Mouse (Mus musculus): ENCODE measurements at regions not wholly inside any gene's neighbourhood (a gene's known extent, or its start where the extent isn't known, plus 50 kb on each side); places are given as distances from the start of the nearest gene placed in this dataset.

DNA sequence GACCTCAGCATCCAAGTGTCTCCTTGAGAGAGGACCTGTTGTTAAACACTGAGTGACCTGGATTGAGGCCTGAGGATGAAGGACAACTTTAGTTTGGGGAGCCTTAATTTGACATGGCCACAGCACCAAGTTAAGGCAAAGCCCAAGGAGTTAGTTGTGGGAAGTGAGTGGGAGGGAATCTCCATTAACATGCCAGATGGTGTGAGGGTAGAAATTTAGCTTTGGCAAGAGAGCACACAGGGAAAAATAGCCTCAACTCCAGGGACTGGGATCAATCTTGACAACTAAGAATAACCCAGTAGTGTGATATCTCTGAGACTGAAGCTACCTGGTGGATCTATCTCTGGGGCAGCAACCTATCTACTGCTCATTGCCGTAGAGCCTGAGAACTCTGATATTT, 105.4 kb downstream of the Ahr start:
- no peak for DNase-seq

DNA sequence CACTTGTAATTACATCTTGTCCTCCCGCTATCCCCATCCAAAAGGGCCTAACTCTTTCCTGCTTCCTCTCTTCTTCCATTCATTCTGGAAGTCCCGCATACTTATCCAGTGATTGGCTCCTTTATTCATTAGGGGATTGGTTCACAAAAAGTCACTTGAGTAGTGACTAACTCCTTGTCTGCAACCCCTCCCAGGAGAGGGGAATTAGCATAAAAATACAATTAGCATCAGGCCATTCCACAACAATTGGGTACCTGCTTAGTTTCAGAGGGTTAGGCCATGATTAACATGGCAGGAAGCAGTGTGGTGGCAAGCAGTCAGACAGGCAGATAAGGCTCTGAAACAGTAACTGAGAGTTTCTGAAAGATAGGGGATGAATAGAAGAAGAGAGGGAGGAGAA, 115.6 kb downstream of the Ahr start:
- DNase-seq: no peak

DNA sequence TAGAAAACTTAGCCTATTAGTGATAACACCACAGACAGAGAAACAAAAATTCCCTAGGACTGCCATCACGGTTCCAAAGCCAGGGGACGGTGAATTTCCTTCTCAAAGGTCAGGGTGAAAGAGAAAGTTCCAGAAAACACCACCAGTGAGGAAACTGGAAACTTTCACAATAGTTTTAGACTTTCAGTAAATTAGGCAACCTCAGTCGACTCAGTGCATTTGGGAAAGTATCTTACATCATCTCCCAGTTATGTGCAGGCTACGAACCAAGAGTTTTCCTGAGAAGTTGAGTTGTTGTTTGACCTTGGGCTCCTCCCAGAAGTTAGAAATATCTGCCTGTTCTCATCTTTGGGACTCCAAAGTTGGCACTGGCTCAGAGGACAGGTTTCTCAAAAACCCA, 116.9 kb downstream of the Ahr start:
- DNase-seq: no peak

DNA sequence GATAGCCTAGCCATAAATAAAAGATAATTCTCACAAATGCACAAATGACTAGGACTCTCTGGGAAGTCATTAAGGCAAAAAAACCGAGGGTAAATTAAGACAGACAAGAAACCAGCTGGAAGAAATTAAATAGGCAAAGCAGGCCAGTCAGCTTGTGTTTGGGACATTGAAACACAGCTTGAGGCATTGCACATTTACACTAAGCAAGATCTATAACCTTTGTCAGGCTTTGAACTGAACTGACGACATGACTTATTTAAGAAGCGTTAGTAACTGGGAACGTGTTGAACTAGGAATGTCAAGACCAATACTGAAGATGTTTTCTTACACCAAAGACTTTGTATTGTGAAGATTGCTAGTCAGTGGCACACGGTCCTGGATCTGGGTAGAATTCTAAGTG, 118.3 kb downstream of the Ahr start:
- DNase-seq: no peak

DNA sequence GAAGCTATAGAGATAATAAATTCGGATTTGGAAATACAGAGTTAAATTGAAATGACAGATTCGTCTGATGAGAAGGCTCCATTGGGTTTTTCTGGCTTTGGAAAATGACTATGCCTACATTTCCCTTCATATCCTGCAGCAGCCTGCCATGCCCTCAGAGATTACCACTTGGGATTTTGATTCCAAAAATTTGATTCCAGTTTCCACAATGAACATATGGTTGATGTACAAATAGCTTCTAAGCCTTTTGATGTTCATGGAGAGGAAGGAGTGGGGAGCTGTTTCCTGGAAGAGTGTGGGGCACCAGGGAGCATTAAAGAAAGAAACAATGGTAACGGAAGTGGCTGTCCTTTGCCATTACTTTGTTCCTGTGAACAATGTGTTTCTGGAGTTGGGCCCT, 122.1 kb downstream of the Ahr start:
- DNase-seq: no peak

DNA sequence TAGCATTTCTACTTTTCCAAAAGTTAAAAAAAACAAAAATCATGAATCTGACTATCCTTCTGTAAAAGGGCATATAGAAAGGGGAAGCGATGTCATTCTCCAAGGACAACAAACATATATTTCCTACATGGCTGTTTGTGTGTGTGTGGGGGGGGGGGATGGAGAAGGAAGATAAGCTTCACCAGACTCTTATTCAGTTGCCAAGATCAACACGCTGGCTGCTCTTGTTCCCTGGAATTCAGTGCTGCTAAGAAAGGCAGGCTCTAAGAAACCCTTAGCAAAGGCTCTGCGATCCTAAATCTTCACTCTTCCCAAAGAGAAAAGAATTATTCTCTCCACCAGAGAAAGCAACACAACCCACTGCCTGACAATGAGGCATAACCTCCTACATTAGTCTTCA, 126.4 kb downstream of the Ahr start:
- no peak for DNase-seq

DNA sequence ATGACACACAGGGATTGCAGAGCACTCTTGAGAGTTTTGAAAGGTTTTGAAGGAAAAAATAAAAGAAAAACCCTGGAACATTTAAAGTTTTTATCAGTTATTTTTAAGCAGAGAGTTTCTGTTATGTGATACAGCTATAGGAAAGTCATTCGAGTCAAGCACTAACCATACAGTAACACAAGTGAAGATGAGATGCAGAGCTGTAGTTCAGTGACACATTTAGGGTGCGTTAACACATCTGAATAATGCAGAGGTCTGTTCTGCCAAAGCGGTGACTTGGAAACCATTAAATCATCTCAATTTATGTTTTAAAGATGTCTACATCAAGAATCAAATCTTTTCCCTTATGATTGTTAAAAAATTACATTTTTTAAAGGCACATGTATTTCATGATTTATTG, 126.8 kb downstream of the Ahr start:
- no peak for DNase-seq

DNA sequence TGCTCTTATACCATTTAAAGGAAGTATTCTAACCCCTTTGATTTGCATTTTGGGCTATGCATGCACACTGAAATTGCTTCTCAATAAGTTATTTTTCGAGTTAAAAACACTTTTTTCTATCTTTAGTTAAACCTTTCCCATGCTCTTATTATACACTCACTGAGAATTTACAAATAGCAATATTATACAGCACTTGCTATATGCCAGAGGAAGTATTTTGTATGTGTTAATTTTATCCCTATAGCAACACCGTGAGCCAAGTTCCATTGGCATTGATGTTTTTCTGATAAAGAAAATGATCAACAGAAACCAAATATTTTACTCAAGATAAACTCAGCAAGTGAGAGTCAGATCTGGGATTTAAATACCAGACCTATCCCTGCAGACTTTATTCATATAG, 133.0 kb downstream of the Ahr start:
- DNase-seq: no peak

DNA sequence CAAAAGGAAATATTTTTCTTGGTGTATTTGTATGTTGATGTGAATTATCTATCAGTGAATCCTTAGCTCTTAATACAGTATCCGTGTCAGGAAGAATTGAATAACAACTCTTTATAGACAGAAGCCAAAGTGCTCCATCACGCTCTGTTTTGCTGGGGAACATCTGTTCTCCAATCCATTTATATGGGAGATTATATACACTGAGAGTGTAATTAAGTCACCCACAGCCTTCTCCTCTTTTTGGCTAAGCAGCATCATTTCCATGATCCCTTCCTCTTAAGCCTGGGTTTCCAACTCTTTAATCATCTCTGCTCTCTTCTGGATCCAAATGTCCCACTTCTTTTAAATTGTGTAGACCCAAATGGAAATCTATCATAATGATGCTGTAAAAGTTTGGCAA, 133.6 kb downstream of the Ahr start:
- no peak for DNase-seq

DNA sequence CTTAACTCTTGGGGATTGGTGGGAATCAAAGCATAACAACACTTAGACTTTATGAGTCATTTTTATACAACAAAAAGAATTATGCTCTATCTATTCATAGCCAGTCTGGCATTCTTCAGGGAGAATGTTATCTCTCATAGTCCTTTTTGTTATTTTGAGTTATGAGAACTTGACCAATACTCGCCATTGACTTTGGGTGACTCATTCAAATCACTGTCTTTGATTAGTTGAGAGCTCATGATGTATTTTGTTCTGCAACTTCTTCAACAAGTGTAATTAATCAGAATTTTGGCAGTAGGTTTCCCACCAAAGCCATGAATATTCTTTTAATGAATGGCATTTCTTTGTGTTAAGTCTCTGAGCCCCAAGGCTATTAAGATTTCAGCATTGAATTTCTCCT, 139.6 kb downstream of the Ahr start:
- DNase-seq: no peak

DNA sequence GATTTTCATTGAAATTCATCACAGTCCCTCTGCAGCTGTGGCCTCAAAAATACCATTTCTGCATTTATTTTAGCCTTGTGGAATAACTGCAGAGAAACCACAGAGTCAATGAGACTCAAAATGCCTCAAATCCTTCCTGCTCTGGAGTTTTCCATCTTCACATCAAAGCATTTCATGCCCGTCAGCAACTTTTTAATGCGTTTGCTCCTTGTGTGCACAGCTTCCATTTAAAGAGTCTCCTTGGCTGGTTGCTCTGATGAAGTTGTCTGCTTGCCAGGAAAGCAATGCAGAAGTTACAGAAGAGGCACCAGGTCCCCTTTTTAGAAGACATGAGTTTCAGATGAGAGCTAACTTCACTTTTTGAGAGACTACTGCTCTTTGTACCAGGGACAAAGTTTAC, 142.7 kb downstream of the Ahr start:
- no peak for DNase-seq

DNA sequence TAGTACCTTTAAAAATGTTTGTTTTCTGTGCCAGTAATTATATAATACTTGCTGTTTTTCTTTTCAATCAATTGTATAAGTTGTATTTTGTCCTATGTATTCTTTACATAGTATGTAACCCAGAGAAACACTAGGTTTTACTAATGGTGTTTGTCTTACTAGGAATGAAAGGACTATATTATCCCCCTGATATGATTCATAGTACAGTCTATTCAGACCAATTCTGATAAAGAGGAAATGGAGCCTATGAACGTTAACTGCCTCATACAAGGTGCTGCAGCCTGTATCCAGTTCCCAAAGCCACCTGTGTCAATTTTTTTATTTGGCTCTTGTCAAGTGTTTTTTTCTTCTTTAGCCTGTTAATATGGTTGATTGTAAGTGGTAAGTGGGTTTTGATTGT, 144.6 kb downstream of the Ahr start:
- no peak for DNase-seq

DNA sequence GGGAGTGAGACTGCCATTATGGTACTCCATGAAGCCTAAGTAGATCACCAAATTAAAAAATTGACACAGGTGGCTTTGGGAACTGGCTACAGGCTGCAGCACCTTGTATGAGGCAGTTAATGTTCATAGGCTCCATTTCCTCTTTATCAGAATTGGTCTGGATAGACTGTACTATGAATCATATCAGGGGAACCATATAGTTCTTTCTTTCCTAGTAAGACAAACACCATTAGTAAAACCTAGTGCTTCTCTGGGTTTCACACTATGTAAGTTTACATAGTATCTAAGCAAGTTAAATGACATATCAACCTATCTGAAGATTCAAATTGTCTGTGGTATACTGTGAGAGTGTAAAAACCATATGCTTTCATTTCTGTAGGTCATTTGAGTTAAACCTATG, 145.0 kb downstream of the Ahr start:
- DNase-seq: no peak

DNA sequence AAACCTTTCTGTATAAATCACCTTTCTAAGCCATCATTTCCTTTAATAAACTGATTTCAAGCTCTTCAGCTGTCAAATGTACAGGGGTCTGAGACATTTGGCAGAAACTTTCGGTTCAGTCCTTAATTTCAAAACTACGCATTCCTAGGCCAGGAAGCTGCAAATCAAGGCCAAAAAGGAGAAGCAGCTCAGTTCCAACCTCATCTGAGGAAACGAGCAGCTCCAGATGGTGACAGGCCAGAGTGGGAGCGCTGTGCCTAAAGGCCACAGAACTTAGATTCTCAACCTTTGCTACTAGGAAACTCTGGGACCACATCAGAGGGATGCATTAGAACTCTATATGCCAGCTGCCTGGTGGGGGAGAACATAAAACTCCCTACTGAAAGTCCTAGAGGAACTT, 150.6 kb downstream of the Ahr start:
- no peak for DNase-seq

DNA sequence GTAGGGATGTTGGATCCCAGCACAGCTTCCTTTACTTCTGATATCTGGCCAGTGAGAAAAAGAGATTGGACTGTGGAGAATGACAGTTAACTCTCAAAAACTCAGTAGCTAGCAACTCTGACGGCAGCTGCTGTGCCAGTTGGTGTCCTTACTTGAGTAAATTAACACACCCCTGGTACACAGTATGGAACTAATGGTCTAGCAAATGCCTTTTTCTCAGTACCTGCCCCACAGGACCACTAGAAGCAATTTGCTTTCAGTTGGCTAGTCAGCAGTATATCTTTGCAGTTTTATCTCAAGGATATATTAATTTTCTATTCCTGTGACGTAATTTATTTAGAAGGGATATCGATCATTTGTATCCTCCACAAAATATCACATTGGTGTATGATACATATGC, 157.6 kb downstream of the Ahr start:
- DNase-seq: no peak

DNA sequence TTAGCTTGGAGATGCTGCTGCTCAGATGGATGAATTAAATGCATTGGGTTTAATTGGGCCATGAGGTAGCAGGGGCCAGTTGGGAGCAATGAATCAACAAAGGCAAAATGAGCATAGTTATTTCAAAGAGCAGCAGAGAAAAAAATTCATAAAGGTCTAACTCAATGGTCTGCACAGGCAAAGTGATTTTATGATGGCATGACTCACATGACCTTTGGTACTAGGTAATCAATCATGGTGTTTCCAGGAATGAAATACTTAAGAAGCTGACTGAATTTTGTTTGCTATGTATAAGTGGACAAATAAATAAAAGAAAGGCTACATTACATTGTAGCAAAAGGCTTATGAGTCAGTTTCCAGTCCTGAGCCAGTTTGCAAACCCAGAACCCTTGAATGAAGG, 158.5 kb downstream of the Ahr start:
- DNase-seq: no peak

DNA sequence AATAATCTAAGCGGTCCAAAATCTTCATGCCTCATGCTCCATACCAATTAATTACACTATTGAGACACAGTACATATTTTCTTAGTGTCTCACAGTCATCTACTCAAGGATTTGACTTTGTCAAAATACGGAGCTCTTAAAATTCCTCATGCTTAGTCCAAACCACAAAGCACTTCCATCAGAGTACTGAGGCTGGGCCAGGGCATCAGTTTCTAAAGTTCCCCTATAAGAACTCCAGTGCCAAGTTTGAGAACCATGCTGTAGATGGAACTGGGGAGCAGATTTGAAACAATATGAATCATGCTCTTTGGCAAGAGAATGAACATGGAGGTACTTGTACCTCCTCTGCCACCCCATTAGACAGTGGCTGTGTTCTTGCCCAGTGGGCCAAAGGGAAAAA, 176.9 kb downstream of the Ahr start:
- DNase-seq: no peak

DNA sequence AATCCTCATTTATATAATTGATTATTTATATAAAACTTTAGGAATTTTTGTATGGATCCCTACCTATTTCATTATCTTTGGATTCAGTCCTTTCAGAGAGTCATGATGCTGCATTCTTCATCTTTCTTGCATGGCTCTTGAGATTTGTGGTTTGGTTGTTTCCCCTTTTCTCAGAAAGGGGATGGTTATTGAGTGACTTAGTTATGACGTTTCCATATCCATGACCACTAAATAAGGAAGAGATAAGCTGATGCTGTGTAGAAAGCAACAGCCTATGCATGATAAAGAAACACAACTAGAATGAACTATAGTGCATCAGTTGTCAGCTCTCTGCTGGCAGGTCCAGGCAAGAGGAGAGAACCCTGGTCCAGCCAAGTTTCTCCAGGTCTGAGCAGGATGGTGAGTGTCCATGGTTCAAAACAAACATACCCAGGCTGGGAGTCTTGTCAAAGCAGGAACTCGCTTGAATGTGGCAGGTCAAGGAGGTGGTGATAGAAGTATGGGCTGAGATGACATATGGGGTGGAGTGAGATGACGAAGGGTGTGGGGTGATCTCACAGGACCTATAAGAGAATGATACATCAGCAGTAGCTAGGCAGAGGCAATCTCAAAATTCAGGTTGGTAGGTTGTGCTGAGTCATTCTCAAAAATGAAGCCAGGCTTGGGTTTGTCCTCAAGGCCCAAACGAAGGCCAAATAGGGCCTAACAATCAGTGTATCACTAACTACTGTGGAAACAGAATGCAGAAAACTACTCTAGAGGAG, 196.5 kb downstream of the Ahr start:
- DNase-seq: no peak

DNA sequence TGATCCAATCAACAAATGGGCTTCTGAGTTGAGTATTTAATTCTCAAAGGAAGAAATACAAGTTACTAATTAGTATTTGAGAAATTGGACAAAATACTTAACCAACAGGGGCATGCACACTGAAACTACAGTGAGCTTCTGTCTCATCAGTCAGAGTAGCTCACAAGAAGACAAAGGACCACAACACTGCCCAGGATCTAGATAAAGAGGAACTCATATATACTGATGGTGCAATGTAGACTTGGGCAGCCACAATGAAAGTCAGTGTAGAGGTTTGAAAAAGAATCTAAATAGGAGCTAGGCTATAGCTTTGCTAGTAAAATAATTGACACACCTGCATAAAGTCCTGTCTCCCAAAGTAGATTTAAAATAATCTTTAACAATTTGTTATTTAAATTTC, 198.5 kb downstream of the Ahr start:
- no peak for DNase-seq

DNA sequence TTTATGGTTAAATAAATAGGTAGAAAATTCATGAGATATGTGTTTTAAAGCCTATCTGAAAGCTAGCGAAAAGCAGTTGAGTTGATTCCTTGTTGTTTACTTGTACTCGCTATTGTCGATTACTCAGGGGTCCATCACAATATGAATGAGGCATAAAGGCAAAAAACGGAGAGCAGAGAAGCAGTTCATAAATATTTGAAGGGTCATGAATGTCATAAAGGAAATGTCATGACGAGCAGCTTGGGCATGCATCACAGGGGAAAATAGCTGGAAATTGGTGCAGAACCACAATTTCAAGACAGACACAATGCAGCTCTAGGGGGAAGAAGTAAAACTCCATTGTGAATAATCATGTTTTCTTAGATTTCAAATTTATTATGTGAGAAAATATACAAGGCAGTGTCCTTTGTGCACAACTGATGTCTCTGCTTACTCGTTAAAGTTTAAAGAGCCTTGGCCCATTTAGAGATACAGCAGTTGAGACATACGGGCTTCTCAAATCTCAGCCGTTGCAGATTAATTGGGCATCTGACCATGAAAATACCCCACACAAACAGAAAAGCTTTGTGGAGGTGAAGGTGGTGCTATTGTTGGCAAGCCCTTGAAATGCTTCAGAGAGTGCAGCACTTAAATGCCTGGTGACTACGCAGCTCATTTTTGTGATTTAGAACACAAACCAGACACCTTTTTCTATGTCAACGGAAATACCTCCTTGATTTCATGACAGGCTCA, 200.3 kb downstream of the Ahr start:
- DNase-seq: no peak

DNA sequence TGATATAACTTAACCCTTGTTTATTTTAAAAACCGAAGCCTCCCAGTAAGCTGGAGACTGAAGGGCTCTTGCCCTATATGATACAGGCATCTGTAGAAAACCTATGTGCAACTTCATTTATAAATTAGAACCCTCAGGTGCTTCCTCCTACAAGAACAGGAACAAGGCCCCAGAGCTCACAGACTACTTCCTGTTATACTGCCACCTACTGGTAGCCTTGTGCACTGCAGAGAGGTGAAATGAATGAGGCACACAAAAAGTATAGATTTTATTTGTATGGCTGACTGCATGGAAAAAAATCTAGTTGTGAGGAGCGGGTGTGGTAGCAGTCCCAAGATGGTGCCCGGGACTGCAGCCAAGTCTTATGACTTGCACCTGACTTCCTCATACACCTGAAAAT, 203.5 kb downstream of the Ahr start:
- DNase-seq: peak; percentile 17

DNA sequence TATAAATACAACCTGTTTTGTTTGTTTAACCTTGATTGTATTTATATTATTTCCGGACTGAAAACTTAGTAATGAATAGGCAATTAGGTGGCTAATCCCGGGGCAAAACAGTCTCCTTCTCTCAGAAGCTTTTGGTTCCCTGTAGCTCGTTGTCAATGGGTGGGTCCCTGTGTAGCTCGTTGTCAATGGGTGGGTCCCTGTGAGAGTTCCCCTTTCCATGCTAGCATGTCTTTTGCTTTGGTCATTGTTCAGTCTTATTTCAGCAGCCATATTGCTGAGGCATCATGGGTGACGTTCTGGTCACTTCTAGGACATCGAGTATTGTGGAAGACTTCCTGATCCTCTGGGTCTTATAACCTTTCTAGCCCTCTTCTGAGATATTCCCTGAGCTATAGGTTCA, 205.1 kb downstream of the Ahr start:
- no peak for DNase-seq

DNA sequence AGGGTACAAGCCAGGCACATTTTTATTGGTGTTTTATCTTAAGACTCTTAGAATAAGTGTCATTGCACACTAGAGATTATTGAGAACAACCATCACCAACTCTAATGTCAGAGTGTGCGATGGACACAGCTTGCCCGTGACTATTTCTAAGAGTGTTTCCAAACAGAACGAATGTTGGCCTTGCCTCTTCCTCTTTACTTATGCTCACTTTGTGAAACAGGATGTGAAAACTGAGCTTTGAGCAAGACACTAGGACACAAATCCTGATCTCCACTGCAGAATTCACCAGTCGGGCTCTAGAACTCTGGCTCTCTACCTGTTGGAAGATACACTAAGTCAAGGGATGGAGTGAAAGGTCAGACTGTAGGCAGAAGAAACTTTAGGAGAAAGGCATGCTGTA, 215.3 kb downstream of the Ahr start:
- DNase-seq: no peak

DNA sequence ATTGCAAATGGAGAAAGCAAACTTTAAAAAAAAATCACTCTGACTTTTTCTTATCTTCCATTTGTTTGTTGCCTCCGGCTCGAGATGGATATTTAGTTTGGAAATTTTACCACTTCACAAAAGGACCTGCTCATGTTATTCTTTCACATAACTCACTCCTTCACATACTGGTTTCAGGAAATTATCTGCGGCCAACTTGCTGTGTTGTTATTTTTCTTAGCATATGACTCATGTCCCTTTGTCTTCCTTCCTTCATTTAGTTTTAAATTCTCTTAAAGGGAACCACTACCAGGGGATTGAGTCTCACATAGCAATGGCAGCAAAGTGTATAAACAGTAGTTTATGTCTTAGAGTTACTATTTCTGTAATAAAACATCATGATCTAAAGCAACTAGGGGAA, 217.8 kb downstream of the Ahr start:
- no peak for DNase-seq

DNA sequence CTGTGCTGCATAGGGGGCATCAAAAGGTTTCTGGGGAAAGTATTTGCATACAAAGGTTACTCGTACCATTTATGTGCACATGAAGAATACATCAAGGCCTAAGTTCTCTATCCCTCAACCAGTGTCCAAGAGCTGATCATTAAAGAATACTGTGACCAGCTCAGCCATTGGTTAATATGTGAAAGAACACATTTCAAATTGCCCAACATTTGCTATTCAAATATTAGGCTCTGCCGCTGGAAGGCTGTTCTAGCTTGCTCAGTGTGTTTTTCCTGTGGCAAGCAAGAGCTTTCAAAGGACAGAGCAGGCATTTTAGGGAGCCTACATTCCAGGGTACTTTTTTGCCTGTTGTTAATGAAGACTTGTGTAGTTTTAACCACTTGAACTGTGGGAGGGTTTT, 220.8 kb downstream of the Ahr start:
- DNase-seq: no peak

Measured in liver (tissue).